8 mouse cellular contexts compared by ENCODE assay signal in genomic region chr1:133025796-133026190, GRCm38 (mm10). TPM values are rescaled to one million over a fixed set of nuclear protein-coding genes. Genes with fewer than 3 reads are reported as not detected.
DNase-seq lines count a peak whose midpoint lies in the region; ATAC-seq and TF ChIP-seq lines count a peak whose summit lies in the region.
"Not testable (repeated sequence)": the region's sequence is repeated elsewhere in the genome, so short reads cannot be mapped to it uniquely, and the experiment has no call there.

No protein-coding gene starts in this region.

- TF ChIP-seq EP300 in liver, postnatal 0 days (IDR thresholded peaks at IDR 0.05; ENCODE audit: low read depth); stomach, postnatal 0 days (optimal IDR thresholded peaks at IDR 0.05): not testable (repeated sequence)

- ATAC-seq in embryonic facial prominence, embryonic 12.5 days (ENCODE audit: insufficient number of reproducible peaks, insufficient read depth, low FRiP score, low TSS enrichment); hindbrain, embryonic 13.5 days (ENCODE audit: low FRiP score); liver, postnatal 0 days; midbrain, embryonic 16.5 days; stomach, postnatal 0 days (ENCODE audit: low FRiP score, low TSS enrichment): not testable (repeated sequence)

- H3K4me3 ChIP-seq in E14TG2a.4 (replicated peaks; ENCODE audit: low read length), result peak overlapping the region; percentile 91
- peak overlapping the region; percentile 84 for H3K4me3 ChIP-seq in embryonic facial prominence, embryonic 12.5 days
- peak overlapping the region; percentile 89 for H3K4me3 ChIP-seq in hindbrain, embryonic 13.5 days
- H3K4me3 ChIP-seq in layer of hippocampus, adult 2 months, result peak overlapping the region; percentile 64
- H3K4me3 ChIP-seq in liver, postnatal 0 days (ENCODE audit: low read depth, low read length), result peak overlapping the region; percentile 85
- peak overlapping the region; percentile 97 for H3K4me3 ChIP-seq in midbrain, embryonic 16.5 days (ENCODE audit: low read depth, low read length)
- peak overlapping the region; percentile 91 for H3K4me3 ChIP-seq in stomach, postnatal 0 days (ENCODE audit: low read depth, low read length)

- H3K27ac ChIP-seq in embryonic facial prominence, embryonic 12.5 days, result 0 out of 2 replicates have a peak overlapping the region, but pooled peaks have one; percentile 92
- not testable (repeated sequence) for H3K27ac ChIP-seq in hindbrain, embryonic 13.5 days; layer of hippocampus, adult 2 months; midbrain, embryonic 16.5 days (ENCODE audit: low read length)
- H3K27ac ChIP-seq in liver, postnatal 0 days (ENCODE audit: low read depth), result peak overlapping the region; percentile 95
- H3K27ac ChIP-seq in stomach, postnatal 0 days (replicated peaks), result peak overlapping the region; percentile 93

- H3K4me2 ChIP-seq in embryonic facial prominence, embryonic 12.5 days (replicated peaks), result peak overlapping the region; percentile 61
- peak overlapping the region; percentile 62 for H3K4me2 ChIP-seq in hindbrain, embryonic 13.5 days
- H3K4me2 ChIP-seq in liver, postnatal 0 days (ENCODE audit: low read depth, low read length), result peak overlapping the region; percentile 68
- peak overlapping the region; percentile 47 for H3K4me2 ChIP-seq in midbrain, embryonic 16.5 days (ENCODE audit: low read length)
- H3K4me2 ChIP-seq in stomach, postnatal 0 days (replicated peaks; ENCODE audit: low read depth), result peak overlapping the region; percentile 58; the same call in 1 of the 2 replicates

- H3K27me3 ChIP-seq in E14TG2a.4 (ENCODE audit: insufficient read depth, low read length); embryonic facial prominence, embryonic 12.5 days; hindbrain, embryonic 13.5 days; liver, postnatal 0 days (ENCODE audit: insufficient read depth, low read length); midbrain, embryonic 16.5 days (ENCODE audit: control insufficient read depth, insufficient read depth, low read depth, low read length); stomach, postnatal 0 days (ENCODE audit: control insufficient read depth, insufficient read depth, low read length): not testable (repeated sequence)

- 37% methylated on average over 18 of the region's 23 CpGs for WGBS in embryonic facial prominence, embryonic 12.5 days
- WGBS in hindbrain, embryonic 13.5 days, result 40% methylated on average over 22 of the region's 23 CpGs
- WGBS in liver, postnatal 0 days (ENCODE audit: insufficient replicate concordance), result 17% methylated on average over 19 of the region's 23 CpGs
- 32% methylated on average over 23 of the region's 23 CpGs for WGBS in midbrain, embryonic 16.5 days
- 26% methylated on average over 19 of the region's 23 CpGs for WGBS in stomach, postnatal 0 days

- TF ChIP-seq CTCF in E14TG2a.4 (conservative IDR thresholded peaks at IDR 0.05; ENCODE audit: low read length); layer of hippocampus, adult 2 months (conservative IDR thresholded peaks at IDR 0.05); liver, postnatal 0 days (IDR thresholded peaks at IDR 0.05; ENCODE audit: low read depth); stomach, postnatal 0 days (IDR thresholded peaks at IDR 0.05; ENCODE audit: low read depth): not testable (repeated sequence)

- peaks cover 51% of the 10 kb centered on the region for H3K4me1 ChIP-seq in E14TG2a.4 (replicated peaks; ENCODE audit: low read depth, low read length)
- not testable (repeated sequence) for H3K4me1 ChIP-seq in embryonic facial prominence, embryonic 12.5 days; hindbrain, embryonic 13.5 days (replicated peaks); midbrain, embryonic 16.5 days (ENCODE audit: control insufficient read depth, insufficient read depth, low read length); stomach, postnatal 0 days (replicated peaks; ENCODE audit: control insufficient read depth, insufficient read depth)
- H3K4me1 ChIP-seq in liver, postnatal 0 days (ENCODE audit: insufficient read depth), result peaks cover 27% of the 10 kb centered on the region

- DNase-seq in heart, adult 11 months, result peak; percentile 91
- not testable (repeated sequence) for DNase-seq in layer of hippocampus, adult 2 months (ENCODE audit: low spot score in 2 of 2); liver, postnatal 0 days; stomach, postnatal 0 days (ENCODE audit: low spot score)

- 0 out of 2 replicates have a peak overlapping the region, but pooled peaks have one; percentile 92 for H3K9ac ChIP-seq in embryonic facial prominence, embryonic 12.5 days
- not testable (repeated sequence) for H3K9ac ChIP-seq in hindbrain, embryonic 13.5 days
- H3K9ac ChIP-seq in liver, postnatal 0 days (replicated peaks), result peak overlapping the region; percentile 95
- H3K9ac ChIP-seq in midbrain, embryonic 16.5 days (ENCODE audit: low read depth, low read length), result peak overlapping the region; percentile 50; the same call in 1 of the 2 replicates
- peak overlapping the region; percentile 97; the same call in 1 of the 2 replicates for H3K9ac ChIP-seq in stomach, postnatal 0 days (ENCODE audit: low read length)

- not testable (repeated sequence) for H3K36me3 ChIP-seq in E14TG2a.4 (ENCODE audit: insufficient read depth, low read length); embryonic facial prominence, embryonic 12.5 days; hindbrain, embryonic 13.5 days; liver, postnatal 0 days (replicated peaks; ENCODE audit: insufficient read depth, low read length); midbrain, embryonic 16.5 days (ENCODE audit: control insufficient read depth, insufficient read depth, low read length); stomach, postnatal 0 days (ENCODE audit: control insufficient read depth, insufficient read depth, low read length)

- H3K9me3 ChIP-seq in E14TG2a.4 (ENCODE audit: low read length); embryonic facial prominence, embryonic 12.5 days; hindbrain, embryonic 13.5 days; liver, postnatal 0 days (ENCODE audit: low read length); midbrain, embryonic 16.5 days (replicated peaks; ENCODE audit: control insufficient read depth, low read length, poor library complexity, severe bottlenecking); stomach, postnatal 0 days (ENCODE audit: control insufficient read depth, low read length): not testable (repeated sequence)

RNA-seq across cellular contexts. Expression of gene Mdm4, which starts 4.6 kb away (rescaled TPM):
- 46.9 and 49.0 TPM in 2 replicates for polyA plus RNA-seq in embryonic facial prominence, embryonic 12.5 days (2016; fragmentation: Nextera tagmentation; extraction: Ambion mirVana)
- polyA plus RNA-seq in hindbrain, embryonic 13.5 days (2015; fragmentation: Nextera tagmentation; extraction: Ambion mirVana), result 41.5 and 48.0 TPM in 2 replicates
- 100 to 1,000 TPM in 1 of 2 experiments, 10 to 100 TPM in 1; 80.8 to 101 TPM for total RNA-seq in layer of hippocampus, adult 2 months (2021)
- 5.8 and 9.0 TPM in 2 replicates for polyA plus RNA-seq in liver, postnatal 0 days (2015; fragmentation: Nextera tagmentation; extraction: Ambion mirVana)
- 35.4 and 40.8 TPM in 2 replicates for polyA plus RNA-seq in midbrain, embryonic 16.5 days (2015; fragmentation: Nextera tagmentation; extraction: Ambion mirVana)
- polyA plus RNA-seq in stomach, postnatal 0 days (2015; fragmentation: Nextera tagmentation; extraction: Ambion mirVana), result 11.1 and 11.3 TPM in 2 replicates

RNA-seq across cellular contexts. Expression of gene Pik3c2b, which starts 19.7 kb away (rescaled TPM):
- polyA plus RNA-seq in embryonic facial prominence, embryonic 12.5 days (2016; fragmentation: Nextera tagmentation; extraction: Ambion mirVana), result 9.8 and 10.8 TPM in 2 replicates
- polyA plus RNA-seq in hindbrain, embryonic 13.5 days (2015; fragmentation: Nextera tagmentation; extraction: Ambion mirVana), result 14.6 and 15.3 TPM in 2 replicates
- total RNA-seq in layer of hippocampus, adult 2 months (2021), result 10 to 100 TPM; 13.7 to 15.5 TPM
- 0.83 and 1.00 TPM in 2 replicates for polyA plus RNA-seq in liver, postnatal 0 days (2015; fragmentation: Nextera tagmentation; extraction: Ambion mirVana)
- polyA plus RNA-seq in midbrain, embryonic 16.5 days (2015; fragmentation: Nextera tagmentation; extraction: Ambion mirVana), result 12.3 and 14.0 TPM in 2 replicates
- 4.2 and 4.7 TPM in 2 replicates for polyA plus RNA-seq in stomach, postnatal 0 days (2015; fragmentation: Nextera tagmentation; extraction: Ambion mirVana)
